Mouse (Mus musculus) lung, embryonic 15.5 days (tissue): ENCODE measurements around the gene Gm2237. TPM values are rescaled to one million over a fixed set of nuclear protein-coding genes. Genes with fewer than 3 reads are reported as not detected.
"Not testable (repeated sequence)": the region's sequence is repeated elsewhere in the genome, so short reads cannot be mapped to it uniquely, and the experiment has no call there.

Experiments used
- ATAC-seq: fragments of 200-750 bp; cut with Nextera tagmentation; 2 replicates; pipeline ENCODE4 v1.8.0; 2017; ENCODE audit warnings: moderate number of reproducible peaks, borderline replicate concordance; ENCODE audit not compliant: low FRiP score, low TSS enrichment; ENCODE audit errors: extremely low read depth
- H3K27ac ChIP-seq: fragments of 300-500 bp; sonication (generic); 2 replicates; pipeline ENCODE4 v1.5.1; 2015; ENCODE audit warnings: moderate library complexity, mild to moderate bottlenecking, inconsistent platforms
- H3K27me3 ChIP-seq: fragments of 300-500 bp; sonication (generic); 2 replicates; pipeline ENCODE4 v1.6.1; 2015; ENCODE audit warnings: inconsistent platforms
- H3K36me3 ChIP-seq: fragments of 300-500 bp; sonication (generic); 2 replicates; pipeline ENCODE4 v1.6.1; 2015; ENCODE audit warnings: inconsistent platforms
- H3K4me1 ChIP-seq: fragments of 300-500 bp; sonication (generic); 2 replicates; pipeline ENCODE4 v1.6.1; 2015; ENCODE audit warnings: inconsistent platforms
- H3K4me2 ChIP-seq: fragments of 300-500 bp; sonication (generic); 2 replicates; pipeline ENCODE4 v1.6.1; 2015; ENCODE audit warnings: inconsistent platforms, mild to moderate bottlenecking, moderate library complexity
- H3K4me3 ChIP-seq: fragments of 300-500 bp; sonication (generic); 2 replicates; pipeline ENCODE4 v1.5.1; 2015; ENCODE audit warnings: mild to moderate bottlenecking, inconsistent platforms
- H3K9ac ChIP-seq: fragments of 300-500 bp; sonication (generic); 2 replicates; pipeline ENCODE4 v1.6.1; 2015; ENCODE audit warnings: inconsistent platforms
- H3K9me3 ChIP-seq: fragments of 300-500 bp; sonication (generic); 2 replicates; pipeline ENCODE4 v1.6.1; 2016; ENCODE audit warnings: inconsistent platforms
- WGBS: fragments of 180-500 bp; shearing (Covaris S2); methylation state at CpG from one replicate; pipeline ENCODE4 v1.1.7; 2015; 5-methylcytosine and 5-hydroxymethylcytosine counted together
- polyA plus RNA-seq: library from polyadenylated mRNA; unstranded; fragments of >200 nt; fragmentation: Nextera tagmentation; extraction: Ambion mirVana; gene quantifications from 2 replicates; pipeline ENCODE4 v1.2.1, GENCODE M21; 2015

Gm2237 gene
- 2.1 and 2.3 TPM in 2 replicates for polyA plus RNA-seq

GRCm38 (mm10) chr14:19584804-19585667, at the start of gene Gm2237:
Gene Gm2237, minus strand, starts transcription at chr14:19585135.
- not testable (repeated sequence) for H3K9me3 ChIP-seq, H3K27me3 ChIP-seq, H3K4me1 ChIP-seq, H3K36me3 ChIP-seq, ATAC-seq
- Histone ChIP-seq H3K4me2 (peak within 1 kb of the TSS; percentile 59), H3K4me3 (peak within 1 kb of the TSS; percentile 45), H3K9ac (peak within 1 kb of the TSS; percentile 37), H3K27ac (peak within 1 kb of the TSS; percentile 47)
- WGBS, result under 1% methylated on average over 33 of the region's 62 CpGs

GRCm38 (mm10) chr14:19602481-19602880, 17.5 kb upstream of the Gm2237 start, which contains the start of gene Gm5458:
Gene Gm5458, minus strand, starts transcription at chr14:19602581.
- 90% methylated on average over 2 of the region's 2 CpGs for WGBS
- not testable (repeated sequence) for H3K36me3 ChIP-seq, H3K4me2 ChIP-seq, ATAC-seq, H3K27ac ChIP-seq, H3K9ac ChIP-seq, H3K27me3 ChIP-seq, H3K9me3 ChIP-seq, H3K4me1 ChIP-seq, H3K4me3 ChIP-seq

GRCm38 (mm10) chr14:19549863-19550262, 35.1 kb downstream of the Gm2237 start, which contains the start of gene Gm2244:
Gene Gm2244, minus strand, starts transcription at chr14:19549963.
- WGBS, result 67% methylated on average over 1 of the region's 3 CpGs
- ATAC-seq, H3K4me1 ChIP-seq, H3K9me3 ChIP-seq, H3K27ac ChIP-seq, H3K27me3 ChIP-seq, H3K4me3 ChIP-seq, H3K4me2 ChIP-seq, H3K9ac ChIP-seq, H3K36me3 ChIP-seq: not testable (repeated sequence)

Other genes starting within 250 kb of the Gm2237 start
- 0.35 and 0.62 TPM in 2 replicates for gene Gm21738, start 166.2 kb downstream of the Gm2237 start, polyA plus RNA-seq
- gene Gm2244, start 35.2 kb downstream of the Gm2237 start, polyA plus RNA-seq, result not detected in 2 replicates
- not detected in 2 replicates for gene Gm5458, start 17.4 kb upstream of the Gm2237 start, polyA plus RNA-seq
- 108 TPM in 2 replicates for gene Nid2, start 166.1 kb upstream of the Gm2237 start, polyA plus RNA-seq
- gene Rtraf, start 238.7 kb upstream of the Gm2237 start, polyA plus RNA-seq, result 202 and 204 TPM in 2 replicates